Mouse (Mus musculus) midbrain, embryonic 11.5 days (tissue): ENCODE data around the gene Dlx6. TPM values are rescaled to one million over a fixed set of nuclear protein-coding genes. Genes with fewer than 3 reads are reported as not detected.

Source experiments
- ATAC-seq: fragments of 200-750 bp; cut with Nextera tagmentation; 2 replicates; pipeline ENCODE4 v1.8.0; 2017; ENCODE audit warnings: moderate TSS enrichment, moderate library complexity; ENCODE audit not compliant: low FRiP score
- DNase-seq: peaks from one replicate; pipeline ENCODE4 v3.0.0; 2015; ENCODE audit warnings: low spot score; ENCODE audit errors: missing footprints
- H3K27ac ChIP-seq: fragments of 300-500 bp; sonication (generic); 2 replicates; pipeline ENCODE4 v1.5.1; 2014; ENCODE audit warnings: low read depth, low read length
- H3K27me3 ChIP-seq: fragments of 300-500 bp; sonication (generic); 2 replicates; pipeline ENCODE4 v1.6.1; 2014; ENCODE audit warnings: mild to moderate bottlenecking, low read length, moderate library complexity, mixed read lengths; ENCODE audit not compliant: control insufficient read depth, insufficient read depth
- H3K36me3 ChIP-seq: fragments of 300-500 bp; sonication (generic); 2 replicates; pipeline ENCODE4 v1.6.1; 2014; ENCODE audit warnings: mild to moderate bottlenecking, low read length, moderate library complexity, mixed read lengths; ENCODE audit not compliant: control insufficient read depth, insufficient read depth
- H3K4me1 ChIP-seq: fragments of 300-500 bp; sonication (generic); 2 replicates; pipeline ENCODE4 v1.6.1; 2014; ENCODE audit warnings: low read length; ENCODE audit not compliant: control insufficient read depth, insufficient read depth
- H3K4me2 ChIP-seq: fragments of 300-500 bp; sonication (generic); 2 replicates; pipeline ENCODE4 v1.6.1; 2014; ENCODE audit warnings: mild to moderate bottlenecking, moderate library complexity
- H3K4me3 ChIP-seq: fragments of 300-500 bp; sonication (generic); 2 replicates; pipeline ENCODE4 v1.5.1; 2014; ENCODE audit warnings: low read depth, low read length
- H3K9ac ChIP-seq: fragments of 300-500 bp; sonication (generic); 2 replicates; pipeline ENCODE4 v1.6.1; 2014; ENCODE audit warnings: low read length
- H3K9me3 ChIP-seq: fragments of 300-500 bp; sonication (generic); 2 replicates; pipeline ENCODE4 v1.6.1; 2016; ENCODE audit warnings: low read length; ENCODE audit not compliant: control insufficient read depth
- WGBS: fragments of 180-500 bp; shearing (Covaris S2); extraction: QIAGEN DNeasy Blood & Tissue Kit; methylation state at CpG from one replicate; pipeline ENCODE4 v1.1.7; 2014; 5-methylcytosine and 5-hydroxymethylcytosine counted together
- polyA plus RNA-seq: library from polyadenylated mRNA; unstranded; fragments of >200 nt; fragmentation: Nextera tagmentation; extraction: Ambion mirVana; gene quantifications from 2 replicates; pipeline ENCODE4 v1.2.1, GENCODE M21; 2014

Dlx6 gene
- polyA plus RNA-seq, 1 experiment from 2014 or later: 0.33 TPM

- H3K4me2 ChIP-seq: no peak overlapping the region
- no peaks in the 10 kb centered on the region for H3K4me1 ChIP-seq
- under 1% methylated on average over 19 of the region's 19 CpGs for WGBS
- no peak overlapping the region for H3K4me3 ChIP-seq
- ATAC-seq (no peak), DNase-seq (peak; percentile 94)
- no peaks in the 10 kb centered on the region for H3K36me3 ChIP-seq
- peaks cover 96% of the 10 kb centered on the region for H3K27me3 ChIP-seq
- no peak overlapping the region for H3K9ac ChIP-seq
- no peaks in the 10 kb centered on the region for H3K9me3 ChIP-seq
- no peak overlapping the region for H3K27ac ChIP-seq
Measured at GRCm38 (mm10) chr6:6873476-6874072, 10.4 kb downstream of the Dlx6 start.

- H3K4me1 ChIP-seq: no peaks in the 10 kb centered on the region
- ATAC-seq: peak; percentile 14; the same call in 1 of the 2 replicates
- H3K36me3 ChIP-seq: no peaks in the 10 kb centered on the region
- DNase-seq: peak; percentile 97
- peaks cover 97% of the 10 kb centered on the region for H3K27me3 ChIP-seq
- under 1% methylated on average over 25 of the region's 25 CpGs for WGBS
- H3K4me2 ChIP-seq: no peak overlapping the region
- no peak overlapping the region for H3K27ac ChIP-seq
- H3K9me3 ChIP-seq: no peaks in the 10 kb centered on the region
- H3K4me3 ChIP-seq: no peak overlapping the region
- H3K9ac ChIP-seq: no peak overlapping the region
Measured at GRCm38 (mm10) chr6:6874073-6874771, 11.1 kb downstream of the Dlx6 start.

GRCm38 (mm10) chr6:6875136-6875535 is 12.0 kb downstream of the Dlx6 start:
- no peaks in the 10 kb centered on the region for H3K9me3 ChIP-seq
- WGBS: 1% methylated on average over 11 of the region's 11 CpGs
- H3K4me1 ChIP-seq: no peaks in the 10 kb centered on the region
- H3K27me3 ChIP-seq: peaks cover 97% of the 10 kb centered on the region
- H3K27ac ChIP-seq: no peak overlapping the region
- H3K4me3 ChIP-seq: no peak overlapping the region
- no peak overlapping the region for H3K4me2 ChIP-seq
- ATAC-seq (no peak), DNase-seq (peak; percentile 93)
- H3K9ac ChIP-seq: no peak overlapping the region
- no peaks in the 10 kb centered on the region for H3K36me3 ChIP-seq

GRCm38 (mm10) chr6:6875676-6876075 is 12.5 kb downstream of the Dlx6 start:
- Histone ChIP-seq H3K4me1 (no peaks in the 10 kb centered on the region), H3K9me3 (no peaks in the 10 kb centered on the region), H3K9ac (no peak overlapping the region), H3K27ac (no peak overlapping the region), H3K4me3 (no peak overlapping the region), H3K36me3 (no peaks in the 10 kb centered on the region), H3K27me3 (peaks cover 97% of the 10 kb centered on the region), H3K4me2 (no peak overlapping the region)
- WGBS: under 1% methylated on average over 9 of the region's 9 CpGs
- DNase-seq: peak; percentile 91
- no peak for ATAC-seq

GRCm38 (mm10) chr6:6876231-6876630 is 13.1 kb downstream of the Dlx6 start:
- Histone ChIP-seq H3K4me2 (no peak overlapping the region), H3K4me1 (peaks cover 4% of the 10 kb centered on the region; the same call in 1 of the 2 replicates), H3K9ac (no peak overlapping the region), H3K27me3 (peaks cover 97% of the 10 kb centered on the region), H3K9me3 (no peaks in the 10 kb centered on the region), H3K27ac (no peak overlapping the region), H3K4me3 (no peak overlapping the region), H3K36me3 (no peaks in the 10 kb centered on the region)
- DNase-seq (peak; percentile 91), ATAC-seq (no peak)
- WGBS: 2% methylated on average over 2 of the region's 2 CpGs

- Histone ChIP-seq H3K4me1 (peaks cover 9% of the 10 kb centered on the region; the same call in 1 of the 2 replicates), H3K9ac (no peak overlapping the region), H3K9me3 (no peaks in the 10 kb centered on the region), H3K27ac (no peak overlapping the region), H3K27me3 (peaks cover 97% of the 10 kb centered on the region), H3K4me3 (no peak overlapping the region), H3K4me2 (no peak overlapping the region), H3K36me3 (no peaks in the 10 kb centered on the region)
- WGBS: 10% methylated on average over 7 of the region's 7 CpGs
- ATAC-seq: no peak
- DNase-seq: peak; percentile 92
Measured at GRCm38 (mm10) chr6:6876731-6877130, 13.6 kb downstream of the Dlx6 start.

- ATAC-seq (no peak), DNase-seq (peak; percentile 92)
- Histone ChIP-seq H3K27me3 (peaks cover 97% of the 10 kb centered on the region), H3K4me3 (no peak overlapping the region), H3K9me3 (no peaks in the 10 kb centered on the region), H3K4me1 (peaks cover 9% of the 10 kb centered on the region; the same call in 1 of the 2 replicates), H3K36me3 (no peaks in the 10 kb centered on the region), H3K9ac (no peak overlapping the region), H3K4me2 (no peak overlapping the region), H3K27ac (no peak overlapping the region)
- WGBS: 8% methylated on average over 5 of the region's 5 CpGs
Measured at GRCm38 (mm10) chr6:6877346-6877910, 14.3 kb downstream of the Dlx6 start.

- H3K4me3 ChIP-seq: no peak overlapping the region
- peak; percentile 16 for ATAC-seq
- peaks cover 9% of the 10 kb centered on the region; the same call in 1 of the 2 replicates for H3K4me1 ChIP-seq
- no peak overlapping the region for H3K9ac ChIP-seq
- no peak for DNase-seq
- peaks cover 97% of the 10 kb centered on the region for H3K27me3 ChIP-seq
- H3K4me2 ChIP-seq: no peak overlapping the region
- no peaks in the 10 kb centered on the region for H3K36me3 ChIP-seq
- under 1% methylated on average over 34 of the region's 34 CpGs for WGBS
- H3K9me3 ChIP-seq: no peaks in the 10 kb centered on the region
- no peak overlapping the region for H3K27ac ChIP-seq
Measured at GRCm38 (mm10) chr6:6877981-6878840, 15.1 kb downstream of the Dlx6 start.
